Mouse (Mus musculus) intestine, embryonic 15.5 days (tissue): ENCODE results near the gene Gm20388. TPM values are rescaled to one million over a fixed set of nuclear protein-coding genes. Genes with fewer than 3 reads are reported as not detected.

ENCODE experiments used
- ATAC-seq: fragments of 200-750 bp; cut with Nextera tagmentation; 2 replicates; pipeline ENCODE4 v1.8.0; 2017; ENCODE audit warnings: moderate TSS enrichment, moderate library complexity
- H3K27ac ChIP-seq: fragments of 300-500 bp; sonication (generic); 2 replicates; pipeline ENCODE4 v1.5.1; 2015; ENCODE audit warnings: mild to moderate bottlenecking, inconsistent platforms
- H3K27me3 ChIP-seq: fragments of 300-500 bp; sonication (generic); replicated peaks from 2 replicates; pipeline ENCODE4 v1.6.1; 2015; ENCODE audit warnings: inconsistent platforms
- H3K36me3 ChIP-seq: fragments of 300-500 bp; sonication (generic); 2 replicates; pipeline ENCODE4 v1.6.1; 2015; ENCODE audit warnings: inconsistent platforms
- H3K4me1 ChIP-seq: fragments of 300-500 bp; sonication (generic); replicated peaks from 2 replicates; pipeline ENCODE4 v1.6.1; 2015; ENCODE audit warnings: inconsistent platforms
- H3K4me2 ChIP-seq: fragments of 300-500 bp; sonication (generic); replicated peaks from 2 replicates; pipeline ENCODE4 v1.6.1; 2015; ENCODE audit warnings: mild to moderate bottlenecking, inconsistent platforms
- H3K4me3 ChIP-seq: fragments of 300-500 bp; sonication (generic); replicated peaks from 2 replicates; pipeline ENCODE4 v1.5.1; 2015; ENCODE audit warnings: inconsistent platforms
- H3K9ac ChIP-seq: fragments of 300-500 bp; sonication (generic); 2 replicates; pipeline ENCODE4 v1.6.1; 2015; ENCODE audit warnings: inconsistent platforms
- H3K9me3 ChIP-seq: fragments of 300-500 bp; sonication (generic); 2 replicates; pipeline ENCODE4 v1.6.1; 2016; ENCODE audit warnings: inconsistent platforms
- WGBS: fragments of 180-500 bp; shearing (Covaris S2); methylation state at CpG from one replicate; pipeline ENCODE4 v1.1.7; 2015; 5-methylcytosine and 5-hydroxymethylcytosine counted together
- polyA plus RNA-seq: library from polyadenylated mRNA; unstranded; fragments of >200 nt; fragmentation: Nextera tagmentation; extraction: Ambion mirVana; gene quantifications from 2 replicates; pipeline ENCODE4 v1.2.1, GENCODE M21; 2015

Gm20388 gene
- polyA plus RNA-seq, 1 experiment from 2014 or later: not detected

DNA sequence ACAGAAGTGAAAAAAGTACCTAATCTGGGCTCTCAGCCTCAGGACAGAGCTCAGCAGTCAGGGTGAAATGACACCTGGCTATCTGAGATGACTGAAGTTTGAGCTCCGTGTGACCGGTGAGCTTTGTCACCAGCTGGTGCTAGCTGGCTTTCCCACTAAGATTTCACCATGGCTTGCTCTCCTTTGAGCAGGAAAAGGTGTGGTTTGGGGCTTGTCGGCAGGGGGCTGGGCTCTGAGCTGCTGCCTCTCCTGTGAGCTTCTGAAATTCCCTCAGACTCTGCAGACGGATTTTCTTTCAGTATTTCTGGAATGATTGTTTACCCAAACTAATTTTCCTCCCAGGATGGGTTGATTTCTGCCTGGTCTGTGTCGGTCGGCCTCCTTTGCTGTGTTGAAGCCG is 4395.9 kb downstream of the Gm20388 start:
- H3K4me3 ChIP-seq: no peak overlapping the region
- no peaks in the 10 kb centered on the region for H3K9me3 ChIP-seq
- no peak for ATAC-seq
- H3K4me1 ChIP-seq: peaks cover 5% of the 10 kb centered on the region; the same call in 1 of the 2 replicates
- no peak overlapping the region for H3K9ac ChIP-seq
- H3K4me2 ChIP-seq: no peak overlapping the region
- no peaks in the 10 kb centered on the region for H3K27me3 ChIP-seq
- WGBS: 39% methylated on average over 7 of the region's 7 CpGs
- no peaks in the 10 kb centered on the region for H3K36me3 ChIP-seq
- 0 out of 2 replicates have a peak overlapping the region, but pooled peaks have one; percentile 28 for H3K27ac ChIP-seq

DNA sequence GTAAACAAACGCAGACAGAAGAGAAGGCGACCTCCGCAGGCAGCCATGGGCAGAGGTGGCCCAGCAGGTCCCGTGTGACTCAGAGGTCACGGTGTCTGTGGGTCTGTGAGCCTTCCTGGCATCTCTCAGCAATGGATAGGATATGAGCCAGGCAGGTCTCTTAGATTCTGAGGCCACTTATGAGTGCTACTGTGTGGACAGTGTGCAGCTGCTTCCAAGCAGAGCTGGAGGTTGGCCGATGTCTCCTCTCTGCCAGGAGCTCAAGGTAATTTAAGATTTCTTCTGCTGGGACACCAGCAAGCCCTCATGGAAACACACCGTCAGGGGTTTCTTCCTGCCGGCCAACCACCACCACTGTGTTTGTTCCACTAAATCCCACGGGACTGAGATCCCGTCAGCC is 4397.1 kb downstream of the Gm20388 start:
- no peak overlapping the region for H3K4me3 ChIP-seq
- ATAC-seq: no peak
- 84% methylated on average over 10 of the region's 10 CpGs for WGBS
- H3K27me3 ChIP-seq: no peaks in the 10 kb centered on the region
- H3K36me3 ChIP-seq: no peaks in the 10 kb centered on the region
- no peaks in the 10 kb centered on the region for H3K9me3 ChIP-seq
- no peak overlapping the region for H3K27ac ChIP-seq
- no peak overlapping the region for H3K9ac ChIP-seq
- H3K4me2 ChIP-seq: no peak overlapping the region
- peaks cover 5% of the 10 kb centered on the region; the same call in 1 of the 2 replicates for H3K4me1 ChIP-seq

DNA sequence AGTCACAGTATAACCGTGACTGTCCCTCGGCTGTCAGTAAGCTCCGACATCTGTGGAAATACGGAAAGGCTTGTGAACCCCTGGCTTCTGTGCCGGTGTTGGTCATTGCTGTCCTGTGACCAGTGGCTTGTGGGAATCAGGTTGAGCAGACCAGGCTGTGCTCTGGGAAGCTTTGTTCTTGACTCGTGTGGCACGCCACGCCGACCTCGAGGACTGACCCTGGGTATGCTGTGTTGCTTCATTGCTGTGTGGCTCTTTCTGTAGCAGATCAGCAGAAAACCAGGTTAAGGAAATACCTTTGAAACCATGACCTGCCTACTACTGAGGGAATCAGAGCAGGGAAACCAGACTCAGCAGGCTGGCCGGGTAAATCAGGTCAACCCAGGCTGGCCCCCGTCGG is 4399.9 kb downstream of the Gm20388 start:
- Histone ChIP-seq H3K27me3 (no peaks in the 10 kb centered on the region), H3K4me1 (peaks cover 14% of the 10 kb centered on the region), H3K4me2 (no peak overlapping the region), H3K4me3 (no peak overlapping the region), H3K9me3 (no peaks in the 10 kb centered on the region), H3K27ac (no peak overlapping the region), H3K36me3 (no peaks in the 10 kb centered on the region), H3K9ac (no peak overlapping the region)
- no peak for ATAC-seq
- 90% methylated on average over 13 of the region's 13 CpGs for WGBS

DNA sequence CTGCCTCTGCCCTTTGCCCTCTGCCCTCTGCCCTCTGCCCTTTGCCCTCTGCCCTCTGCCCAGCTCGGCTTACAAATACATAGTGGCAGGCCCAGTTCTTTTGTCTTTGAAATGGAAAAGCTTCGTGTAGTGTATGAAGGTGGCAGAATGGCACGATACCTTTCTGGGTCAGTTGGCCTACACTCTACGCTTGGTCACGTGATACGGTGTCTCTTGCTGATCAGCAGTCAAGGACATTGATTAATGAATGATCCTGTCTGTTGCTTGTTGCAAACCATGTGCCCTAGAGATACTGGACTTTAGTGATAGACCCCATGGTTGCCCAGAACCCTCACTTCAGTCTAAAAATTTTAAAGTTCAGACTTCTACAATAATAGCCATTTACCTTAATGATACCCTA is 4400.5 kb downstream of the Gm20388 start:
- 91% methylated on average over 6 of the region's 6 CpGs for WGBS
- no peak for ATAC-seq
- Histone ChIP-seq H3K4me3 (no peak overlapping the region), H3K9me3 (no peaks in the 10 kb centered on the region), H3K4me2 (no peak overlapping the region), H3K36me3 (no peaks in the 10 kb centered on the region), H3K4me1 (peaks cover 14% of the 10 kb centered on the region), H3K9ac (no peak overlapping the region), H3K27ac (no peak overlapping the region), H3K27me3 (no peaks in the 10 kb centered on the region)

GRCm38 (mm10) chr8:124311723-124312122 is 4401.1 kb downstream of the Gm20388 start:
- H3K27ac ChIP-seq: no peak overlapping the region
- 93% methylated on average over 17 of the region's 17 CpGs for WGBS
- no peak overlapping the region for H3K4me3 ChIP-seq
- no peak for ATAC-seq
- H3K9ac ChIP-seq: no peak overlapping the region
- H3K4me2 ChIP-seq: no peak overlapping the region
- H3K4me1 ChIP-seq: peaks cover 9% of the 10 kb centered on the region; the same call in 1 of the 2 replicates
- H3K36me3 ChIP-seq: no peaks in the 10 kb centered on the region
- no peaks in the 10 kb centered on the region for H3K9me3 ChIP-seq
- H3K27me3 ChIP-seq: no peaks in the 10 kb centered on the region

- 89% methylated on average over 10 of the region's 10 CpGs for WGBS
- no peaks in the 10 kb centered on the region for H3K9me3 ChIP-seq
Observed at GRCm38 (mm10) chr8:124312228-124312627, 4401.6 kb downstream of the Gm20388 start.

GRCm38 (mm10) chr8:124314803-124315202 is 4404.2 kb downstream of the Gm20388 start:
- 32% methylated on average over 10 of the region's 10 CpGs for WGBS

More at GRCm38 (mm10) chr8:124312228-124312627, 4401.6 kb downstream of the Gm20388 start:
- no peaks in the 10 kb centered on the region for H3K27me3 ChIP-seq
- peaks cover 13% of the 10 kb centered on the region for H3K4me1 ChIP-seq
- no peak for ATAC-seq
- no peak overlapping the region for H3K27ac ChIP-seq
- H3K9ac ChIP-seq: no peak overlapping the region
- H3K36me3 ChIP-seq: no peaks in the 10 kb centered on the region
- no peak overlapping the region for H3K4me3 ChIP-seq
- no peak overlapping the region for H3K4me2 ChIP-seq

DNA sequence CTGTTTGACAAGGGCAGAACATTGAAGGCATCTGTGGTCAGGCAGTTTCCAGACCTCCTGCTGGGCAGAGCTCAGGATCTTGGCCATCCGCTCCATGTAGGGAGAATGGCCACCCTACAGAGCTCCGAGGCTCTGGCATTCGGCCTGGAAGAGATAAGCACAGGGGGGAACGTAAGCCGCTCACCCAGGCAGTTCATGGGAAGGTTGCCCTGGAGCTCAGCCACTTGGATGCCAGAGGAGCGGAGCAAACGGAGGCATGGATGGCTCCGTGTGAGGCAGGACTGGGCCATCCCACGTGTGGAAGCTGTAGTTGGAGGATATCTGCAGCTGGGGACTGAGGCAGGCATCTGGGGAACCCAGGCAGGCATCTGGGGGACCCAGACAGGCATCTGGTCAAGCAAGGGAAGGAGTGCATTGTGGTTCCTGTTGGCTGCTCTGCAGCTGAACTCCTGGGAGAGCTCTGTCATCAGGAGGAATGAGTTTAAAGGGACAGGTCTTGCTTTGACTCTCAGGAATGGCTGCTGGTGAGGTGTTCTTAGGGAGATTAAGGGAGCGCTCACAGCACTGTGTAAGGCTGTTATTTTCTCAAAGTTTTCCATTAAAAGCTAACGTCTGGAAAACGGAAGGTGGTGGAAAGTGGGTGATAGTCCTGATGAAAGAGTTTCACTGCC is 4406.0 kb downstream of the Gm20388 start:
- Histone ChIP-seq H3K27me3 (no peaks in the 10 kb centered on the region), H3K4me2 (no peak overlapping the region), H3K4me1 (peaks cover 22% of the 10 kb centered on the region), H3K9me3 (no peaks in the 10 kb centered on the region), H3K27ac (no peak overlapping the region), H3K4me3 (no peak overlapping the region), H3K36me3 (no peaks in the 10 kb centered on the region), H3K9ac (no peak overlapping the region; the same call in 1 of the 2 replicates)
- no peak for ATAC-seq
- whole genome bisulfite sequencing: 54% methylated on average over 12 of the region's 12 CpGs

More at GRCm38 (mm10) chr8:124314803-124315202, 4404.2 kb downstream of the Gm20388 start:
- no peak for ATAC-seq
- Histone ChIP-seq H3K4me2 (no peak overlapping the region), H3K27ac (0 out of 2 replicates have a peak overlapping the region, but pooled peaks have one; percentile 1), H3K4me1 (peaks cover 19% of the 10 kb centered on the region), H3K4me3 (no peak overlapping the region), H3K27me3 (no peaks in the 10 kb centered on the region), H3K36me3 (no peaks in the 10 kb centered on the region), H3K9ac (no peak overlapping the region), H3K9me3 (no peaks in the 10 kb centered on the region)

GRCm38 (mm10) chr8:124317191-124317682 is 4406.6 kb downstream of the Gm20388 start:
- Histone ChIP-seq H3K9ac (no peak overlapping the region), H3K4me2 (no peak overlapping the region), H3K36me3 (no peaks in the 10 kb centered on the region), H3K9me3 (no peaks in the 10 kb centered on the region), H3K4me1 (peaks cover 24% of the 10 kb centered on the region), H3K27ac (no peak overlapping the region), H3K27me3 (no peaks in the 10 kb centered on the region), H3K4me3 (no peak overlapping the region)
- ATAC-seq: no peak
- WGBS: 59% methylated on average over 8 of the region's 8 CpGs

GRCm38 (mm10) chr8:124317821-124318220 is 4407.2 kb downstream of the Gm20388 start:
- Histone ChIP-seq H3K9ac (no peak overlapping the region), H3K4me1 (peaks cover 24% of the 10 kb centered on the region), H3K27ac (no peak overlapping the region), H3K36me3 (no peaks in the 10 kb centered on the region), H3K27me3 (no peaks in the 10 kb centered on the region), H3K9me3 (no peaks in the 10 kb centered on the region), H3K4me3 (no peak overlapping the region), H3K4me2 (no peak overlapping the region)
- ATAC-seq: no peak
- WGBS: 80% methylated on average over 6 of the region's 6 CpGs

DNA sequence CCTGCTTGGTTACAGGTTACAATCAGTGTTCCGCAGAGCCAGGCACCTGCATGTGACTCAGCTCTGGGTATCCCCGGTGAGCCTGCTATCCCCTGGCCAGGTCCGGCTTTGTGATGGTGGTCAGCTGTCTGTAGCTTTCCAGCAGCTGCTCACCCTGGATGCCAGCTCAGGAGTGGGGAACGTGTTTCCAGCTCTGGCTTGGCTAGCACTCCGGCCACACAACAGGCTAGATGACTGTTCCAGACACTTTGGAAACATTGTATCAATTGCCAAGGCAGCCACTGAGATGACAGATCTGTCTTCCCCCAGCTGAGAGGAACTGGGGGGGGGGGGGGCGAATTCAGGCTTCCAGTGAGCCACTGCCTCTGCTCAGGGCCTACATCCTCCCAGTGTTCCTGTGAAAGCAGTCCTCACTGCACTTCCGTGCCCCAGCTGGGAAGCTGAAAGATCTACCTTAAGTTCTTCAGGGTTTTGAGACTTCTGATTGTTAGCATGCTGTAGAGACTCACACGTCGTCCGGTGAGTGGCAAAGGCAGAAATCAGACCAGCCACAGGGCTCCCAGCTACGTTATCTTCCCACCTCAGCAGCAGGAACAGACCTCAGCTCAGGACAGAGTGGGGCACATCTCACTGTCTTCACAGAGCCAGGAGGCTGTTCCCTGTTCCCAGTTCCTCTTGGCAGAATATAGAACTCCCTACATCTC is 4408.1 kb downstream of the Gm20388 start:
- Histone ChIP-seq H3K4me2 (no peak overlapping the region), H3K9me3 (no peaks in the 10 kb centered on the region), H3K4me1 (peaks cover 24% of the 10 kb centered on the region), H3K36me3 (peaks cover 1% of the 10 kb centered on the region; the same call in 1 of the 2 replicates), H3K27ac (no peak overlapping the region), H3K27me3 (no peaks in the 10 kb centered on the region), H3K9ac (no peak overlapping the region), H3K4me3 (no peak overlapping the region)
- no peak for ATAC-seq
- 67% methylated on average over 11 of the region's 11 CpGs for WGBS

DNA sequence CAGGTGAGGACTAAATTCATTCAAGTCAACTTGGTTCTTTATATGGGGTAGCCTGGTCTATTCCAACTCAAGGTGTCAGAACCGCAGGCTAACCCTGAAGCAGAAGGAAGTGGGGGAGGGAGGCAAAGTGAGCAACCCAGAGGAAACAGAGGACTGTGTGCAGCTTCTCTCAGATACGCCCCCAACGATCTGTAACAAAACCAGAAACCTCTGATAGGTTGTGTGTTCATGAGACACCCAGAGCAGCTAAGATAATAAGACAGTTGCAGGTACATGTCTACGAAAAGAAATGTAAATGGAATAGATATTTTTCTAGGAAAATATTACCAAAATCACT is 4408.6 kb downstream of the Gm20388 start:
- Histone ChIP-seq H3K9me3 (no peaks in the 10 kb centered on the region), H3K27ac (no peak overlapping the region), H3K4me2 (no peak overlapping the region), H3K4me1 (peaks cover 24% of the 10 kb centered on the region), H3K4me3 (no peak overlapping the region), H3K36me3 (peaks cover 7% of the 10 kb centered on the region; the same call in 1 of the 2 replicates), H3K9ac (no peak overlapping the region), H3K27me3 (no peaks in the 10 kb centered on the region)
- WGBS: 87% methylated on average over 4 of the region's 4 CpGs
- ATAC-seq: no peak
